Mouse (Mus musculus) G1E-ER4 (cell line): ENCODE measurements around the gene Pcif1. TPM values are rescaled to one million over a fixed set of nuclear protein-coding genes. Genes with fewer than 3 reads are reported as not detected.

Experiments used
- GATA1 ChIP-seq: IDR thresholded peaks from one replicate; pipeline ENCODE4 v1.8.0; 2012; ENCODE audit warnings: low read length, inconsistent platforms
- polyA plus RNA-seq: library from polyadenylated mRNA; stranded (reverse); fragments of >175 nt; gene quantifications from 2 replicates; pipeline ENCODE4 v1.2.3, GENCODE M21; 2012

Gene Pcif1
- polyA plus RNA-seq, 1 experiment, result 110 TPM

GRCm38 (mm10) chr2:164889960-164890359 is 10.9 kb downstream of the Pcif1 start:
- TF ChIP-seq GATA1, result no peak

GRCm38 (mm10) chr2:164890411-164891049 is 11.4 kb downstream of the Pcif1 start:
- TF ChIP-seq GATA1, result no peak

- no peak for TF ChIP-seq GATA1
These were observed 12.1 kb downstream of the Pcif1 start for GRCm38 (mm10) chr2:164891056-164891834.

- TF ChIP-seq GATA1, result no peak
These were observed 13.0 kb downstream of the Pcif1 start for GRCm38 (mm10) chr2:164891908-164892695.

GRCm38 (mm10) chr2:164892696-164893216 is 13.7 kb downstream of the Pcif1 start:
- TF ChIP-seq GATA1, result no peak

GRCm38 (mm10) chr2:164894048-164894447 is 14.9 kb downstream of the Pcif1 start:
- no peak for TF ChIP-seq GATA1

- TF ChIP-seq GATA1, result no peak
These were observed 15.5 kb downstream of the Pcif1 start for GRCm38 (mm10) chr2:164894644-164895043.

GRCm38 (mm10) chr2:164895885-164896284 is 16.8 kb downstream of the Pcif1 start:
- TF ChIP-seq GATA1, result no peak

GRCm38 (mm10) chr2:164898008-164898407 is 18.9 kb downstream of the Pcif1 start:
- TF ChIP-seq GATA1, result no peak

- TF ChIP-seq GATA1, result no peak
These were observed 19.9 kb downstream of the Pcif1 start for GRCm38 (mm10) chr2:164899034-164899433.

GRCm38 (mm10) chr2:164899723-164900459 is 20.8 kb downstream of the Pcif1 start:
- TF ChIP-seq GATA1, result no peak

GRCm38 (mm10) chr2:164901380-164901779 is 22.3 kb downstream of the Pcif1 start:
- TF ChIP-seq GATA1, result no peak

GRCm38 (mm10) chr2:164903496-164903895 is 24.4 kb downstream of the Pcif1 start:
- TF ChIP-seq GATA1, result no peak

GRCm38 (mm10) chr2:164906071-164906470 is 27.0 kb downstream of the Pcif1 start:
- TF ChIP-seq GATA1, result no peak

GRCm38 (mm10) chr2:164907511-164907910 is 28.4 kb downstream of the Pcif1 start:
- no peak for TF ChIP-seq GATA1
